Mouse (Mus musculus): ENCODE results near the gene Klf8.
"Not testable (repeated sequence)": the region's sequence is repeated elsewhere in the genome, so short reads cannot be mapped to it uniquely, and the experiment has no call there.

The Klf8 gene

DNA sequence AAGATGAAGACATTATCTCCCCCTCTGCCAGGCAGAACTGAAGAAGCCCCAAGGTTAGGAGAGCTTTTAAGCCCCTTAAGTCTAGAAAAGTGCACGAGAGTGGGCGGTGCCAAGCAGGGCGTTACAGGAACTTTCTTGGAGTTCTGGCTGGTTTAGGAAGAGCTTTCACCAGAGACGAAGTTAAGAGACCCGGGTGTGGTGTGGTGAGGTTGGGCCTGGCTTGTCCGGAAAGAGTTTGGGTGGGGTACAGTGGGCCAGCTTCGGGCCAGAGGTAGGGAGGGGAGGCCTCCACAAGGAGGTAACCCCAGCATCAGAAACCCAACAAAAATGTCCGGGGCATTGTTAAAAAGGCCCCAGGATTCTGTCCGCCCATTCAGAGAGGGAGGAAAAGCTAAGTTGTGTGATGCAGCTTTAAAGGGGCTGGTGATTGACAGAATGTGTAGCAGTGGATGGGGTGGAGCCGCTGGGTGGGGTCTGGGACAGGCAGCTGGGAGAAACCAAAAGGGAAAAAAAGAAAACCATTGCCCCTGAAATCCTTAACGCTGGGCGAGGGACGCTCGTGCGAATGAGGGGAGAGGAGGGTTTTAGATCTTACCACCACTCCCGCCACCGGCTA is at the start of gene Klf8:
Klf8 (plus strand) TSS at position 163 of the 616 bp plus-strand sequence.
- no peak for DNase-seq

DNA sequence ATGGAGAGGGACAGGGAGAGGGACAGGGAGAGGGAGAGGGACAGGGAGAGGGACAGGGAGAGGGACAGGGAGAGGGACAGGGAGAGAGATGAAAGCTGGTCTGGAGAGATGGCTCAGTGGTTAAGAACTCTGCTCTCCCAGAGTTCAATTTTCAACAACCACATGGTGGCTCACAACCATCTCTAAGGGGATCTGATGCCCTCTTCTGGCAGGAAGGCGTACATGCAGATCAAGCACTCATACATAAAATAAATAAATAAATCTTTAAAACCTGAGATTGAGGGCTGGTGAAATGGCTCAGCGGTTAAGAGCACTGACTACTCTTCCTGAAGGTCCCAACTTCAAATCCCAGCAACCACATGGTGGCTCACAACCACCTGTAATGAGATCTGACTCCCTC is 38.1 kb upstream of the Klf8 start:
- peak in 1 of 2 experiments; percentile 2 for DNase-seq

DNA sequence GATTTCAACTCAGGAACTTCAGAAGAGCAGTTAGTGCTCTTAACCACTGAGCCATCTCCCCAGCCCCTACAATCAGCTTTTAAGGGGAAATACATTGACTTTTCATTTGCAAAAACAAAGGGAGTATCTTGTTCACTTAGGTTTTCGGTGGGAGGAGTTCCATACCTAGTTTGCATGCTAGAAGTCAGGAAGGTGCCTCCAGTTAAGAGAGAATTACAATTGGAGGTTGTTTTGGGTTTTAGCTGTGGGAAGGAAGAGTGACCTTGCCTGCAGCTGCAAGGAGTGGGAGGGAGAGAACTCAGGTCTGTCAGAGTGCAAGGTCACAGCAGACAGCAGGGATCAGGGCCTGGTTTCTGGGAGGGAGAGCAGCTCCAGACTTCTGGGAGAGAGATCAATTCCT is 26.2 kb upstream of the Klf8 start:
- DNase-seq: no peak

DNA sequence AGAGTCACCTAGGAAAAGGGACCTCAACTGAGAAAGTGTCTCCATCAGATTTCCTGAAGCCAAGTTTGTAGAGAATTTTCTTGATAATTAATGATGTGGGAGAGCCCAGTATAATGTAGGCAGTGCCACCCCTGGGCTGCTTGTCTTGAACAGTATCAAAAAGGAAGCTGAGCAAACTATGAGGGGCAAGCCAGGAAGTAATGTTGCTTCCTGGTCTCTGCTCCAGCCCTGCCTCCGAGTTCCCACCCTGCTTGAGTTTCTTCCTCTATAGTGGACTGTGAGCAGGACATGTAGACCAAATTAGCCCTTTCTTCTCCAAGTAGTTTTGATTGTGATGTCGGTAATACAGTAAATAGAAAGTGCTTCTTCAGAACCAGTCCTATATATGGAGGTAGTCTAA is 6.0 kb upstream of the Klf8 start:
- no peak for DNase-seq

DNA sequence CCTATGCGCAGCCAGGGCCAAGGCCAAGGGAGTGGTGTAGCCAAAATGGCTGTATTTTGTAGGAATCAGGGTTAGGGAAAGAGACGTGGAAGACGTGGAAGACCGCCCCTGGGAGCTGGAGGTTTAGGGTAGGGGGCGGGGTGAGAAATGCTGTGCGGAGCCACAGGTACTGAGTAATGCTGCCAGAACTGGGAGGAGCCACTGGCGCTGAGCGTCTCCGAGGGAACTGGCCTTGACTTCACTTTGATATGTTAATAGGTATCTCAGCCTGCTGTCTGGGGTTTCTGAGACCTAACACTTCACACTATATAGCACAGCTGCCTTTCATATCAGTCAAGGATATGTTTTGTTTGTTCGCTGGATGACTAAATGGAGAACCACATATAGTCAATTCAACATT is 4.0 kb upstream of the Klf8 start:
- DNase-seq: no peak

DNA sequence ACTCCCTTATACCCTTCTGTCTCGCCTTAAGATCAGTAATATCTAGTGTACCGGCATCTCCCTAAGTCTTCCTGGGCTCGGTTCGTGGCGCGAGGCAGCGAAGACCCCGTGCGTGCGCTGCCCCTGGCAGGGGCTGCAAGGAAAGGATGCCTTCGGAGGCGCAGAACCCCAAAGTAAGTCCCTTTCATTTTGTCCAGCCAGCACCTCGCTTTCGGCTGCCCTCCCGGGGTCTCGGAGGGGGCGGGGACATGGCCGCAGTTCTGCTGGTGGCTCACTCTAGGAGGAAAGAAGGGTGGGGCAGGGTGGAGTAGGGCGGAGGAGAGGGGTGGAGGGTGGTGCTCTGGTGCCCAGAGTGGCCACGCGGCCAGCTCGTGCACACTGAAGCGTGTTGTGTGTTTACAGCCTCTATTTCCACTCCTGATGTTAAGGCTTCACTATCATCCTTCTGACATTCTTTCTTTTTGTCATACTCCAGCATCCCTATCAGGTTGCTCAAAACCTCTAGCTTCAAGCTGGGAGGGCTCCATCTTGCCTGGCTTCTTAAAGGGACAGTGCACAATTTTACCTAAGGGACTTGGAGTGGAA is 746 bp downstream of the Klf8 start:
- DNase-seq: peak in 1 of 2 experiments; percentile 0

DNA sequence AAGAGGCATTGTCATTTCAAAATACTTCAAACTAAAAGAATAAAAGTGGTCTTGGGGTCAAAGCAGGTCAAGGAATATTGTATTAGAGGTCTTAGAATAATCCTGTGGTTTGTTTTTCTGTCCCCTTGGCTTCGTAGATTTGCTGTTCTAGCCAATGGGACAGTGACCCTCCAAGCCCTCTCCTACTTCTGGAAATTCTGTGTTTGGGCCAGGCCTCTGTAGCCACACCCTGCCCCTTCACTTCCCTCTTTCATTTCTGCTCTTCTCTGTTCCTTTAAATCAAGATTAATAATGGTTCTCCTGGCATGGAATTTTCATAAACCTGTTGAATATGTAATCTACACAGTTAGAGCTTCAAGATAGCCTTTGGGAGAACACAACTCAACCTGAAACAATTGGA is 17.0 kb downstream of the Klf8 start:
- DNase-seq: no peak

DNA sequence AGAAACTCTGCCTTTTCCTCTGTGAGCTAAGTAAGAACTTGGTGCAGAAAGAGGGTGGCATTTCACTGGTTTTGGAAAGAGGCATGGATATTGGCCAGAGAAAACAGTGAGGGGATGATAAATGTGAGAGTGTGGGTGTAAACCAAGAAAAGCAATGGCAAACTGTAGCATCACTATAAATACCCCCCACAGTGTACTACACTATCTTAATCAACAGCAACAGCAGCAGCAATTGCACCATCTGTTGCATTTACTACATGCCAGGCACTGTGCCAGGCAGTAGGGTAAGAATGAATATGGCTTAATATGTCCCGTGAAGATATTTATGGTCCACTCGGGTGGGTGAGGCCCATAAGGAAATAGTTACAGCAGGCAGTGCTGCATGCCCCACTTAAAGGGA is 18.2 kb downstream of the Klf8 start:
- DNase-seq: no peak

DNA sequence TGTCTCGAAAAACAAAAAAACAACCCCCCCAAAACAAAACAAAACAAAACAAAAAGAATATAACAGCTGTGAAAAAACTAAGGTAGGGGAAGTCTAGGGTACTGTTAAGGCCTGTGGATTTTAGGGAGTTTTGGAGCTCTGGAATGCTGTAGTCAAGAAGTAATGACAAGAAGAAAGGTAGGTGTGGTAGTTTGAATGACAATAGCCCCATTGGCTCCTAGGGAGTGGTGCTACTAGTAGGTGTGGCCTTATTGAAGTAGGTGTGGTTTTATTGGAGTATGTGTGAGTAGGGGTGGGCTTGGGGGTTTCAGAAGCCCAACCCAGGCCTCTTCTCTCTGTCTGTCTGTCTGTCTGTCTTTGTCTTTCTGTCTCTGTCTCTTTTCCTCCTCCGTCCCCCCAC is 44.9 kb downstream of the Klf8 start:
- no peak for DNase-seq

DNA sequence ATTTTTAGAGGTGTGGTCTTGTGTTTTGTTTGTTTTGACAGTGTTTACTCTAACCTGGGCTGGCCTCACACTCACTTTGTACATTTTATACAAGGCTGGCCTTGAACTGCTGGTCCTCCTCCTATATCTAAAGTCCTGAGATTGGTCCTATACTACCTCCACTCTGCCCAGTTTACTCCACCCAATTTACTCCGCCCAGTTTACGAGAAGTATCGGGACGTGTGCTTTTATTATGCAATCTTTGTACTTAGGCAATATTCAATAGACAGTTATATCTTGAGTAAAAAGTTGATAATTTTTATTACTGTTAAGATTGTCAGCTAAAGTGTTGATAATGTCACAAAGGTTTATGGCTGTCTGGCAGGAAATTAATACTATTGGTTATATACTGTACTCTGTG is 74.1 kb downstream of the Klf8 start:
- DNase-seq: no peak

DNA sequence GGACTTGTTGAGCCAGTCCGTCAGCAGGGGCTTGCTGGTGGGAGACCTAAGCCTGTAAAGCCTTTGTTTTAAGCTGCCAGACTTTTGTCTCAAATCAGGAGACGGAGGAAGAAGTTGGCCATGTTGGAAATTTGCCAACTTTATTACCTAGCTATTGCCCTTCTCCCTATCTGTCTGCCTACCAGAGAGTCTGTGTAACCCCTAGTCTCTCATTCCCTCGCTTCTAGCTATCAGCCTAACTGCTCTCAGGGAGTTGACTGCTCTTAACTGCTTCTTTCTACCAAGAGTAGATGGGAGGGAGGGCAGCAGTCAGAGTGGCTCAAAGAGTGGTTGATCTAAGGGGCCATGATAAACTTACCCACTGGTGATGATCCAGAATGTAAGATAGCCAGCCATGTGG is 85.8 kb downstream of the Klf8 start:
- DNase-seq: no peak

DNA sequence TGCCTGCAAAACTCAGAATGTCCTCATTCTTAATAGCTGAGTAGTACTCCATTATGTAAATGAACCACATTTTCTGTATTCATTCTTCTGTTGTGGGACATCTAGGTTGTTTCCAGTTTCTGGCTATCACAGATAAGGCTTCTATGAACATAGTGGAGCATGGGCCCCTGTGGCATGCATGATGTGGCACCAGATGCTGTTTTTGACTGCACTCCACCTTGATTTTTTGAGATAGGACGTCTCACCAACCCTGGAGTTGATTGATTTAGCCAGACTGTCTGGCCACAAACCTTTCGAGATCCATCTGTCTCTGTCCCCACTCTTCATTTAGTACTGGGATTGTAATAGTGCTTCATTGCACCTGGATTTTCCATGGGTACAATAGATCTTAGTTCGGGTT is 96.9 kb downstream of the Klf8 start:
- not testable (repeated sequence) for DNase-seq

DNA sequence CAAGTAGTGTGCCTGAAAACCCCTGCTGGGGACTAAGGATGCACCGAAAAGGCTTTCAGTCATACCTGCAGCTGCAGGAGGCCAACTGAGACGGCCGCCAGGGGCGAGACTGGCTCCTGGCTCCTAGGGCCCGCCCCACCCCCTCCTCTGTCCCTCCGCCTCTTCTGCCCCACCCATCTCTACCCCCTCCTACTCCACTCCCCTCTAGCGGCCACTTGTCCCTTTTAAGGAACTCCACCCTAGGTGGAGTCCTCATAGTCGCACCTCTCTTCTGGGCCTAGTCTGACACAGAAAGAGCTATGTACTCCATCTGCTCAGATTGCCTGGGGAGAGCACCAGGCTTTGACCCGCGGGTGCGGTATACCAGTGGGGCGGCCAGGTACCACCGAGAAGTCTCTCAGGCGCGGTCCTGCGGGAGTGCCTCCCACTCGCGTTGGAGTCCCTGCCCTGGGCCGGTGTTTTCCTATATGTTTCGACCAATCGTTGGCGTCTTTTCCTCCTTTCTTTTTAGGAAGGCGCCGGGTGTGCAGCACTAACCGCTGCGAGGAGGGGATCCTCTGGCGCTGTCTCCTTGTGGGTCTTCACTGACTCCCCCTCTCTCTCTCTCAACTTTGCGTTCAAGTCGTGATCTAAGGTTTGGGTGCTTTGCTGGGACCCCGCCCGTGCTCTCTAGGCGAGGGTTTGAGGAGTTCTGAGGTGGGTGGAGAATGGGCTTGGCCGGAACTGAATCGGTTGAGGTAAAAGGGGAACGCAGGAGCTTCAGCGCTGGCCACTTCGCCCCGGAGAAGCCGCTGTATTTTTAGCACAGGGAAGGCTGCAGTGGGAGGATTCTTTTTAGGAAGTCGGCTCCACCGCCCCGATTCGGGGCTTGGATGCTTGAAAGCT is 122.3 kb downstream of the Klf8 start:
- peak; percentile 11 to 18 for DNase-seq

DNA sequence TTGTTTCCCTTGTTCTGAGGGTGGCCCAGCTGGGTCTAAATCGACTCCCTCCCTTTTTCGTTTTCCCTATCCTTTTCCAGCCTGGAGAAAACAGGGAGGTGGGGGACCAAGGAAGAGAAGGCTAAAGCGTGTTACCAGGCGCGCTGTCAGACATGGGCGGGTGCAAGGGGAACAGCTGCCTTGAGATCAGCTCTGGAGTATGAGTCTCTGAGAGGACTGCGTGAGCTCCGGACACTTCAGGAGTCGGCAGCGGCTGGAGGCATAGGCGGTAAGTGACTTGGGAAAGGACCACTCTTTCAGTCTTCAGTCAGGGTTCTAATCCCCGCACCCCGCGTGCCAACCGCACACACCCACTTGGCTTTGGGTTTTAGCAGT is 122.9 kb downstream of the Klf8 start:
- DNase-seq: no peak

DNA sequence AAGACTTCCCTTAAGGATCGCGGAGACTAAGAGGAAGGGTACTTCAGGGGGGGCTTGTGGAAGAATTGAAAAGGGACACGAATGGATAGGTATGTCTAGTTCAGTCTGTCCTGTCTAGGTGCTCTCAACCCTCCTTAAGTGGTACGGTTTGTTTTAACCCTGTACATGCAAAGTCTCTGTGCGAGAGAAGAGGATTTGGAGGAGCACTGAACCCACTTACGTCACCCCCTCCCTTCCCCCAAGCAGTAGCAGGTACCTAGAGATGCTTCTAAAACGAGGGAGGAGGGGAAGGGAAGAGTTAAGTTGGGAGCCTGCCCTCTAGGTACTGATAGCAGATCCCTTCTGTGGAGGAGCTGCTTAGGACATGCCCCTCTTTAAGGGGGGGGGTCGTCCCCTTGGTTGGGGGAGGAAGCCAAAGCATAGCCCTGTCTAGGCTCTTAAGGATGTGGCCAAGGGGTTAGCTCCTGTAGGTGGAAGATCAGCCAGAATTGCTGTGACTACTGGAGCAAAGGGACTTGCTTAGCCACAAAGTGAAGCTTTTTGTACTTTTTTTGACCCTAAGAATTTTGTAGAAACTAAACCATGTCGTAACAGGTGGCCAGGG is 123.5 kb downstream of the Klf8 start:
- DNase-seq: no peak

DNA sequence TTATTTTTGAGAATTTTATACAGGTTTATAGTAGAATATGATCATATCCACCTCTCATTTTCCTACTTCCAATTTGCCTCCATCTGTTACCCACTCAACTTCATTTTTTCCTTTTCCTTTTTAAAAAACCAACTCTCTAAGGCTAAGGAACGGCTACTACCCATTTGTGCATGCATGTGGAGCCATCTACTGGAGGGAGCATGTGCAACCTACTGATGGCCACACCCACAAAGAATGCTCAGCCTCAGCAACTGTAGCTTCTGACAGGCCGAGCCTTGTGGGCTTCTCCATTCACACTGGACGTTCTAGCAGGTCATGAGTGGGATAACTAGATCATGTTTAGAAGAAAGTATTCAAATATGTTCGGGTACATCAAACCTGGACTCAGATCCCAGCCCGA is 129.5 kb downstream of the Klf8 start:
- peak; percentile 24 to 34 for DNase-seq

DNA sequence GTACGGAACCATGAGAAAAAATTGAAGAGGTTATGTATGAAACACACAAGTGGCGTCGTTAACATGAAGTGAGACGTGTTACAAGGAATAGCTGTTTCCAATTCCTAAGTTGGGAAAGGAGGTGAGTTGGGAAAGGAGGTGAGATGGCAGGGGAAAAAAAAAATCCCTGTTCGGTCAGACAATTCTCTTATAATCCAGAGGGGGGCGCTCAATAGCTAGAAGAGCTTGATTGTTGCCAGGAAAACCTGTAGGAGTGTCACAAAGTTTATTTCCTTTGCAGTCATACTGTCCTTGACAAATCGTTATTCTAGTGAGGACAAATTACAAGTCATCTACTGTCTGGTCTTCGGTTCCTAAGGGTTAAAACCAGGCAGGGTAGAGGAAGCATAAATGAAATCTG is 132.5 kb downstream of the Klf8 start:
- DNase-seq: no peak

DNA sequence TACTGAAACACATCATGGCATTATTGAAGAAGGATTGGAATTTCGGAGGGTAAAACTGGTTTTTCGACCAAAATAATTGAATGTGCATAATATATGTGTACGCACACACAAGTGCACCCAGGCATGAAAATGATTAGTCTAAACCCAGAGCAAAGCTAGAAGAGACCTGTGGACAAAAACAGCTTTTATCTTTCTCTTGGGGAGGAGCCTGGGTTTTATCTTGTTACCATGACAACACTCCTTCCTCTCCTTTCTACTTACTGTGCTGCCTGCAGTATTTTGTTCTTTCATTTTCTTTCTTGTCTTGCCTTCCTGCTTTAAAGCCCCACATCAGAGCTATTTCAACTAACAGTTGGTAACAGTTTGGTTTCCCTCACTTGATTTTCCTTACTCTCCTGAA is 137.8 kb downstream of the Klf8 start:
- no peak for DNase-seq

DNA sequence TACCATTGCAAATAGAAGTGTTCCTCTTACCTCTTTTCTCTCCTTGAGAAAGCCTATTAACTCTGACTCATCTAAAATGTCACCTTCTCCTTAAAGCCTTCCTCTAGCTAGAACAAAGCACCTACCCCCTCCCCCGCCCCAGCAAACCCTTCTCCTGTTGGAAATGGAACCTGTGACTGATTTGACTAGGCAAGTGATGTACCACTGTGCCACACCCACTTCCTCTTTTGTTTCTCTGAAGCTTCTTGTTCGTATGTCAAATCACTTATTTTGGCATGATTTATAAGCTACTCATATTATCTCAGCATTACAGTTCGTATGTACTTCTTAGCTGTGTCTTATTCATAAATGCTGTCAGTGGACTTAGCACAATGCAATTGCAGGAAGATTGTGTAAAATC is 144.5 kb downstream of the Klf8 start:
- no peak for DNase-seq

DNA sequence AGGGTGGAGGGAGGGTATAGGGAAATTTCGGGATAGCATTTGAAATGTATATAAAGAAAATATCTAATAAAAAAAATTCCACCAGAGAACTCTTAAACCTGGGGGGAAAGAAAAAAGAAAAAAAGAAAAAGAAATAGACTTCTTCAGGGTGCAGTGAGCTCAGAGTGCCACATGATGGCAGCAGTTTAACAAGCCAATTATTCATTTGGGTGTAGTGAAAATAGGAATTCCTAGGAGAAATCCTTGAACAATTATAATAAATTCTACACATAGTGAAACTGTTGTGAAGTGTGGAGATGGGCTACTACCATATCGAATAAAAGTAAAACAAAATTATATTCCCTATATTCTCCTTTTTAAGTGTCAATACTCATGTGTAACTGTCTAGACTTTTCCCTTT is 152.0 kb downstream of the Klf8 start:
- DNase-seq: peak in 1 of 2 experiments; percentile 2

DNA sequence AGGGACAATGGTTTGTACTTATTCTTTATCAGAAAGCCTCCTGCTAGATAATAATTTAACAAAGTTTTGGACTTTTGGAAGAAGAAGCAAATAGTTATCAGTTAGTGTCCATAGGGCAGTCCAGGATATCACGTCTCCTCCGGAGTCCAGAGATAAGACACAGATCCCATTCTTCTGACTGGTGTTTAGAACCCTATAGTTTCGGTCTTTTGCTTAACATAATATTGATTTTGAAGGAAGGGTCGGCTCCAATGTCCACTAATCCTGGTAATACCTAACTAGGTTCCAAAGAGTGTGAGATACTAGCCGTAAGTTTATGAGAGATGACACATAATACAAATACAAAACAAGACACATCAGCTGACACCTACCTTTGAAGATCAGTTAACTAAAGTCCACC is 179.8 kb downstream of the Klf8 start:
- DNase-seq: no peak

DNA sequence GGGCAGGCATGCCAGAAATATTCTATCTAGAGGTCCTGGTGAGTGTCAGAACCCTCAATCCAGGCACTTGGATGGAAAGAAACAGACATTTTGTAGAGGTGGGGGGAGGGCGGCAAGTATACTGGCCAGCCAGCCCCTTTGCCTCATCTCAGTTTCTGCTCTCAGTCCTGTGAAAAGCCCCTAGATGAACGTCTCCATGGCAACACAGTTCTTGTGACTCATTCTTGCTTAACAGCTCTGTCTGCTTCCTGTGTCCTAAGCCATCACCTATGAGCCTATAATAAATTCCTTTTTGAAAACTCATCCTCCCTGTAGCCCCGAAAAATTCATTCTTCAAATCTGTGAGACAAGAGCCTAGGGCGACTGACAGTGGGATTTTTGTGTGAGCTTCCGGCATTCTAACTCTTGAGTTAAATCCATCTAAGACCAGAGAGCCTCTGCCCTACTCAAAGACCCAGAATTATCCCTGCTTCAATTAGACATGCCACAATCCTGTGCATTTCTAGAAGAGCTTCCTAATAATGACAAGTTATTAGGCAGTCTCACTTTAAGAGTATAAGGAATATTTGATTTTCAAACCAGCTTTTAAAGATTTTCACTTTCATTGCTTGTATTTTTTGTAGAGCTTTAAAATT is 196.5 kb downstream of the Klf8 start:
- no peak for DNase-seq

DNA sequence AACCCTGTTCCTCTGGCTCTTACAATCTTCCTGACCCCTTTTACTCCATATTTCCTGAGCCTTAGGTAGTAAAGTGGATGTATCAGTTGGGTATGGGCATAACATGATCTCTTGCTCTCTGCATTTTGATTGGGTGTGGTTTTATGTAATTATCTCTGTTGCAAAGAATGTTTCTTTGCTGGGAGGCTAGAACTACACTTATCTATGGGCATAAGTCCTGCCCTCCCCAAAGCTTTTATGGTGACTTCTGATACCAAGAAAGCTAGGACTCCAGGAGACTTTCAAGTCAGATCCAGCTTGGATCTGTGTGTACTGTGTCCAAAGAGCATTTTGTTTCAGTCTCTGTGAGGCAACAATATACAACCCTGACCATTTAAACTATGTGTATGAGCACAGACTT is 202.3 kb downstream of the Klf8 start:
- no peak for DNase-seq

Data from kidney, adult 8-10 months (tissue).